Mouse (Mus musculus) liver, postnatal 0 days (tissue): ENCODE data around the gene Mrps9.

Experiments
- CTCF ChIP-seq: sonication (generic); IDR thresholded peaks from 2 replicates; pipeline ENCODE4 v1.5.1; 2016; ENCODE audit warnings: antibody characterized with exemption, low read depth
- EP300 ChIP-seq: IDR thresholded peaks from 2 replicates; pipeline ENCODE4 v1.6.1; 2016; ENCODE audit warnings: antibody characterized with exemption, low read depth, mild to moderate bottlenecking

- 0 out of 2 replicates have a peak, but pooled peaks have one; percentile 3 for TF ChIP-seq CTCF
- TF ChIP-seq EP300 = no peak
Observed at GRCm38 (mm10) chr1:42865986-42866385, 15.0 kb downstream of the Mrps9 start.
